Mouse (Mus musculus) CH12.LX (cell line): ENCODE results near the gene Pomp. TPM values are rescaled to one million over a fixed set of nuclear protein-coding genes. Genes with fewer than 3 reads are reported as not detected.

Source experiments
- DNase-seq: peaks from one replicate; pipeline ENCODE4 v3.0.0-alpha.2; 2013; ENCODE audit errors: extremely low read depth
- H3K27ac ChIP-seq: 2 replicates; pipeline ENCODE4 v1.5.1; 2012; ENCODE audit warnings: low read depth, mild to moderate bottlenecking, control low read depth, moderate library complexity; ENCODE audit not compliant: insufficient read depth
- H3K27me3 ChIP-seq: replicated peaks from 2 replicates; pipeline ENCODE3; 2012; ENCODE audit warnings: inconsistent platforms
- H3K36me3 ChIP-seq, 2 experiments: replicated peaks in 1 of 2; 2 replicates each; pipeline versions ENCODE3 to v1.6.1; 2012; ENCODE audit warnings: inconsistent platforms in 1 of 2, low read length in 1 of 2, mild to moderate bottlenecking in 1 of 2, mixed read lengths in 1 of 2, moderate library complexity in 1 of 2; ENCODE audit not compliant: control insufficient read depth in 1 of 2, insufficient read depth in 1 of 2
- H3K4me1 ChIP-seq, 2 experiments: 2 replicates each; pipeline ENCODE4 v1.6.1; 2012; ENCODE audit warnings: inconsistent platforms in 1 of 2, moderate library complexity in 1 of 2; ENCODE audit not compliant: insufficient read depth in 2 of 2, control insufficient read depth in 1 of 2
- H3K4me2 ChIP-seq: 2 replicates; pipeline ENCODE4 v1.6.1; 2012; ENCODE audit warnings: low read depth, mild to moderate bottlenecking, control low read depth; ENCODE audit not compliant: poor library complexity, insufficient read depth, severe bottlenecking
- H3K4me3 ChIP-seq, 3 experiments: fragments of 150-350 bp in 1 of 3; sonication (generic) in 1 of 3; replicated peaks in 1 of 3; 2 replicates each; pipeline versions ENCODE3 to v1.5.1; 2011 to 2012; ENCODE audit warnings: low read depth in 2 of 3, low read length in 2 of 3, mild to moderate bottlenecking in 2 of 3, moderate library complexity in 2 of 3, control low read depth in 1 of 3, improper control_type of control experiment in 1 of 3, inconsistent platforms in 1 of 3, mixed read lengths in 1 of 3; ENCODE audit not compliant: poor library complexity in 1 of 3
- H3K79me2 ChIP-seq: replicated peaks from 2 replicates; pipeline ENCODE4 v1.6.1; 2012; ENCODE audit warnings: mild to moderate bottlenecking, moderate library complexity; ENCODE audit not compliant: control insufficient read depth, poor library complexity, insufficient read depth, severe bottlenecking; ENCODE audit errors: extremely low read depth
- H3K9ac ChIP-seq: 2 replicates; pipeline ENCODE4 v1.6.1; 2012; ENCODE audit warnings: low read depth, mild to moderate bottlenecking, control low read depth, moderate library complexity; ENCODE audit not compliant: insufficient read depth
- H3K9me3 ChIP-seq: replicated peaks from 2 replicates; pipeline ENCODE3; 2012; ENCODE audit warnings: low read length, inconsistent platforms, mixed read lengths
- CHD1 ChIP-seq: IDR thresholded peaks from 2 replicates; pipeline ENCODE4 v1.6.1; 2012; ENCODE audit warnings: low read depth, low read length, improper control_type of control experiment, inconsistent platforms
- CHD2 ChIP-seq: IDR thresholded peaks from 2 replicates; pipeline ENCODE4 v1.6.1; 2011; ENCODE audit warnings: low read length, improper control_type of control experiment
- CTCF ChIP-seq, 2 experiments: IDR thresholded peaks in 1 of 2; conservative IDR thresholded peaks in 1 of 2; 2 replicates each; pipeline ENCODE4 v1.5.1; 2011 to 2012; ENCODE audit warnings: low read depth in 2 of 2, low read length in 2 of 2, improper control_type of control experiment in 1 of 2, inconsistent platforms in 1 of 2, mild to moderate bottlenecking in 1 of 2, moderate library complexity in 1 of 2
- ELF1 ChIP-seq: IDR thresholded peaks from 2 replicates; pipeline ENCODE4 v1.6.1; 2014; ENCODE audit warnings: low read depth, mild to moderate bottlenecking, inconsistent platforms, low read length, improper control_type of control experiment
- EP300 ChIP-seq: IDR thresholded peaks from 2 replicates; pipeline ENCODE4 v1.6.1; 2011; ENCODE audit warnings: low read length, improper control_type of control experiment
- GABPA ChIP-seq: IDR thresholded peaks from 2 replicates; pipeline ENCODE4 v1.6.1; 2012; ENCODE audit warnings: low read depth, low read length, improper control_type of control experiment, inconsistent platforms; ENCODE audit not compliant: insufficient replicate concordance
- HCFC1 ChIP-seq: IDR thresholded peaks from 2 replicates; pipeline ENCODE4 v1.6.1; 2012; ENCODE audit warnings: low read depth, mild to moderate bottlenecking, inconsistent platforms, low read length, improper control_type of control experiment
- IRF4 ChIP-seq: IDR thresholded peaks from 2 replicates; pipeline ENCODE4 v1.6.1; 2014; ENCODE audit warnings: low read depth, mild to moderate bottlenecking, inconsistent platforms, low read length, improper control_type of control experiment
- JUN ChIP-seq: IDR thresholded peaks from 2 replicates; pipeline ENCODE4 v1.6.1; 2011; ENCODE audit warnings: low read depth, mild to moderate bottlenecking, low read length, improper control_type of control experiment, moderate library complexity; ENCODE audit not compliant: insufficient read depth
- KAT2A ChIP-seq: IDR thresholded peaks from 2 replicates; pipeline ENCODE4 v1.6.1; 2012; ENCODE audit warnings: low read length, improper control_type of control experiment, inconsistent platforms; ENCODE audit not compliant: insufficient replicate concordance
- MAZ ChIP-seq: IDR thresholded peaks from 2 replicates; pipeline ENCODE4 v1.6.1; 2012; ENCODE audit warnings: low read depth, mild to moderate bottlenecking, inconsistent platforms, low read length, improper control_type of control experiment, moderate library complexity
- MEF2A ChIP-seq: IDR thresholded peaks from 2 replicates; pipeline ENCODE4 v1.6.1; 2014; ENCODE audit warnings: low read depth, mild to moderate bottlenecking, inconsistent platforms, low read length, improper control_type of control experiment, borderline replicate concordance
- MXI1 ChIP-seq: IDR thresholded peaks from 2 replicates; pipeline ENCODE4 v1.6.1; 2011; ENCODE audit warnings: mild to moderate bottlenecking, low read depth, low read length, improper control_type of control experiment
- NRF1 ChIP-seq: IDR thresholded peaks from 2 replicates; pipeline ENCODE4 v1.6.1; 2014; ENCODE audit warnings: low read depth, mild to moderate bottlenecking, inconsistent platforms, low read length, improper control_type of control experiment, moderate library complexity
- PAX5 ChIP-seq: IDR thresholded peaks from 2 replicates; pipeline ENCODE4 v1.6.1; 2012; ENCODE audit warnings: low read length, inconsistent platforms, mixed read lengths
- RAD21 ChIP-seq: IDR thresholded peaks from 2 replicates; pipeline ENCODE4 v1.6.1; 2011; ENCODE audit warnings: low read depth, mild to moderate bottlenecking, low read length, improper control_type of control experiment, moderate library complexity
- RCOR1 ChIP-seq: conservative IDR thresholded peaks from 2 replicates; pipeline ENCODE4 v1.6.1; 2012; ENCODE audit warnings: low read depth, mild to moderate bottlenecking, inconsistent platforms, low read length, improper control_type of control experiment
- SMC3 ChIP-seq: IDR thresholded peaks from 2 replicates; pipeline ENCODE4 v1.6.1; 2011; ENCODE audit warnings: low read depth, low read length, improper control_type of control experiment
- TBP ChIP-seq: conservative IDR thresholded peaks from 2 replicates; pipeline ENCODE4 v1.6.1; 2011; ENCODE audit warnings: low read depth, low read length, improper control_type of control experiment
- TCF12 ChIP-seq: IDR thresholded peaks from 2 replicates; pipeline ENCODE4 v1.6.1; 2014; ENCODE audit warnings: low read depth, mild to moderate bottlenecking, inconsistent platforms, low read length, improper control_type of control experiment
- UBTF ChIP-seq: IDR thresholded peaks from 2 replicates; pipeline ENCODE4 v1.6.1; 2012; ENCODE audit warnings: low read depth, mild to moderate bottlenecking, inconsistent platforms, low read length, improper control_type of control experiment, moderate library complexity
- USF2 ChIP-seq: conservative IDR thresholded peaks from 2 replicates; pipeline ENCODE4 v1.6.1; 2011; ENCODE audit warnings: low read depth, low read length, improper control_type of control experiment
- ZKSCAN1 ChIP-seq: IDR thresholded peaks from 2 replicates; pipeline ENCODE4 v1.6.1; 2012; ENCODE audit warnings: low read depth, inconsistent platforms, low read length, improper control_type of control experiment, borderline replicate concordance
- ZMIZ1 ChIP-seq: IDR thresholded peaks from 2 replicates; pipeline ENCODE4 v1.6.1; 2012; ENCODE audit warnings: low read depth, mild to moderate bottlenecking, inconsistent platforms, low read length, improper control_type of control experiment
- ZNF384 ChIP-seq: IDR thresholded peaks from 2 replicates; pipeline ENCODE4 v1.6.1; 2012; ENCODE audit warnings: low read depth, low read length, improper control_type of control experiment, inconsistent platforms
- dilution Hi-C: fragments of 300-500 bp; cut with MboI; formaldehyde crosslinking; loops from 2 replicates; pipeline ENCODE4 v1.14.3; 2020; ENCODE audit warnings: low sequenced_read_pairs; ENCODE audit not compliant: extremely low pct_unique_long_range_greater_than_20kb, extremely low pct_ligation_motif_present
- in situ Hi-C: fragments of 300-500 bp; cut with MboI; formaldehyde crosslinking; loops from 3 replicates; pipeline ENCODE4 v1.14.3; 2019; ENCODE audit warnings: low sequenced_read_pairs, low pct_ligation_motif_present, low pct_unique_long_range_greater_than_20kb, mixed read lengths
- polyA plus RNA-seq: library from polyadenylated mRNA; unstranded; fragments of >175 nt; gene quantifications from 2 replicates; pipeline ENCODE4 v1.2.1, GENCODE M21; 2012; ENCODE audit warnings: low read depth; ENCODE audit not compliant: insufficient read length
- total RNA-seq, 2 experiments: library from RNA; depleted of rRNA; stranded (reverse); fragments of 300-350 nt in 1 of 2; fragments of >200 nt in 1 of 2; gene quantifications; 2 replicates each; pipeline ENCODE4 v1.2.3; 2012 to 2014

The Pomp gene
- total and polyA plus RNA-seq, 3 experiments, result 164 to 618 (median 303) TPM

- Histone ChIP-seq H3K9ac (no peak overlapping the region), H3K36me3 (no peaks in the 10 kb centered on the region), H3K4me2 (no peak overlapping the region), H3K27me3 (no peaks in the 10 kb centered on the region), H3K9me3 (peaks cover 28% of the 10 kb centered on the region), H3K27ac (no peak overlapping the region), H3K79me2 (no peaks in the 10 kb centered on the region), H3K4me1 (no peaks in the 10 kb centered on the region), H3K4me3 (no peak overlapping the region)
- in situ Hi-C loops (no loop called here), dilution Hi-C loops (no loop called here)
- no peak for DNase-seq
- TF ChIP-seq NRF1, result no peak
- TF ChIP-seq CTCF (conservative IDR thresholded peaks at IDR 0.05 in 1 of 2, IDR thresholded peaks at IDR 0.05 in 1 of 2; ENCODE audit: low read depth in 2 of 2, low read length in 2 of 2), result peak in 1 of 2 experiments; percentile 1; a peak in 1 of 4 replicates
Observed at GRCm38 (mm10) chr5:147817747-147818496, 42.3 kb upstream of the Pomp start.

DNA sequence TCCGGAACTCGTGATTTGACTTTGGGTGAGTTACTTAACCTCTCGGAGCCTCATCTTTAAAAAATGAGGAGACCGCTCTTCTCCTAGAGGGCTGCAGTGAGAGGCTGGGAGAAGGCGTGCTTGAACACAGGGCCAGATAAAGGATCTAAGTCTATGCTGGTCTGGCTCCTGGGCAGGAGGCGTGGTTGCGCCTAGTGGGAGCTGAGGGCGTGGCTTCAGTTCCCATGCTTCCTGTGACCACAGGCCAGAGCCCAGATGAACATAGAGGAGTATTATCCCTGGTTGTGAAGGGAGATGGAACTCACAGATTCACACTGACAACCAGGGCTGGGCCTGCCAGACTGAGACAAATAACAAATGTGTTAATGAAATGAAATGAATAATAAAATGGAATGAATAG lies 41.4 kb upstream of the Pomp start:
- H3K4me2 ChIP-seq, result no peak overlapping the region
- in situ Hi-C loops (no loop called here), dilution Hi-C loops (no loop called here)
- peaks cover 27% of the 10 kb centered on the region for H3K9me3 ChIP-seq
- H3K36me3 ChIP-seq, result no peaks in the 10 kb centered on the region
- TF ChIP-seq UBTF (no peak), MAZ (no peak), IRF4 (no peak), TCF12 (no peak), GABPA (no peak), HCFC1 (no peak), PAX5 (no peak), CHD2 (no peak), TBP (no peak), EP300 (no peak), NRF1 (no peak), CHD1 (no peak)
- H3K27ac ChIP-seq, result no peak overlapping the region
- DNase-seq, result no peak
- no peak overlapping the region for H3K4me3 ChIP-seq
- H3K27me3 ChIP-seq, result no peaks in the 10 kb centered on the region
- no peaks in the 10 kb centered on the region for H3K79me2 ChIP-seq
- no peak overlapping the region for H3K9ac ChIP-seq
- no peaks in the 10 kb centered on the region for H3K4me1 ChIP-seq

DNA sequence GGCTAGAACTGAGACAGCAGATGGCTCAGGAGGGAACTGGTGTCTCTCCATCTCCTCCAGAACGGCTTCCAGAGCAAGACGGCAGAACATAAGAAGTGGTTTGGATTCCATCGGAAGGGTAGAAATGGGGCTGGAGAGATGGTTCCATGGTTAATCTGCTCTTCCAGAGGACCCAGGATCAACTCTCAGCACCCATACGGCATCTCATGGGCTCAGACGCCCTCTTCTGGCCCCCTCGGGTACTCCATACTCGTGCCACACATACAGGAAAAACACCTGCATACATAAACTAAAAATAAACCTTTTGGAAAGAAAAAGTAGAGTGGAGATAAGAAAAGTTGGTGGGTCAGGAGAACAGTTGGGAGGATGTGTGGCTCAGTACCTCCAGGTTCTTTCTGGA lies 40.4 kb upstream of the Pomp start:
- in situ Hi-C loops (no loop called here), dilution Hi-C loops (no loop called here)
- no peak for DNase-seq
- Histone ChIP-seq H3K79me2 (no peaks in the 10 kb centered on the region), H3K36me3 (no peaks in the 10 kb centered on the region), H3K4me1 (no peaks in the 10 kb centered on the region), H3K27me3 (no peaks in the 10 kb centered on the region), H3K4me2 (no peak overlapping the region), H3K27ac (no peak overlapping the region), H3K9ac (no peak overlapping the region), H3K9me3 (peaks cover 27% of the 10 kb centered on the region), H3K4me3 (no peak overlapping the region)
- TF ChIP-seq ZKSCAN1, result no peak
- TF ChIP-seq ELF1, result no peak
- peak; percentile 9 for TF ChIP-seq RAD21
- TF ChIP-seq NRF1, result no peak
- TF ChIP-seq JUN, result no peak
- TF ChIP-seq SMC3, result no peak
- TF ChIP-seq USF2, result no peak
- no peak for TF ChIP-seq KAT2A
- TF ChIP-seq MEF2A, result no peak
- TF ChIP-seq CTCF (conservative IDR thresholded peaks at IDR 0.05 in 1 of 2, IDR thresholded peaks at IDR 0.05 in 1 of 2; ENCODE audit: low read depth in 2 of 2, low read length in 2 of 2), result peak in 1 of 2 experiments; percentile 23; a peak in 2 of 4 replicates
- no peak for TF ChIP-seq ZNF384
- no peak for TF ChIP-seq RCOR1
- TF ChIP-seq MXI1, result no peak
- no peak for TF ChIP-seq ZMIZ1
- TF ChIP-seq CHD1, result no peak
- TF ChIP-seq CHD2, result no peak
